Mouse (Mus musculus) small intestine, adult 2 months (tissue): ENCODE data around the gene Slc35e3. TPM values are rescaled to one million over a fixed set of nuclear protein-coding genes. Genes with fewer than 3 reads are reported as not detected.

Experiments used
- H3K27ac ChIP-seq: fragments of 200-500 bp; 2 replicates; pipeline ENCODE4 v1.5.1; 2012; ENCODE audit warnings: low read depth, low read length, control low read depth, inconsistent platforms; ENCODE audit not compliant: insufficient read depth
- H3K27me3 ChIP-seq: fragments of 200-500 bp; 2 replicates; pipeline ENCODE4 v1.6.1; 2012; ENCODE audit warnings: mild to moderate bottlenecking, moderate library complexity, low read length, inconsistent platforms; ENCODE audit not compliant: control insufficient read depth, insufficient read depth
- H3K36me3 ChIP-seq: fragments of 200-500 bp; 2 replicates; pipeline ENCODE4 v1.6.1; 2012; ENCODE audit warnings: mild to moderate bottlenecking, low read length, control low read depth, inconsistent platforms; ENCODE audit not compliant: control insufficient read depth, insufficient read depth
- H3K4me1 ChIP-seq: fragments of 200-500 bp; 2 replicates; pipeline ENCODE4 v1.6.1; 2012; ENCODE audit warnings: low read length, inconsistent platforms, mixed read lengths; ENCODE audit not compliant: control insufficient read depth, insufficient read depth, insufficient read length
- H3K4me3 ChIP-seq: fragments of 200-500 bp; 2 replicates; pipeline ENCODE4 v1.5.1; 2012; ENCODE audit warnings: low read depth, mild to moderate bottlenecking, control low read depth, inconsistent platforms, low read length, moderate library complexity
- CTCF ChIP-seq: fragments of 200-500 bp; IDR thresholded peaks from 2 replicates; pipeline ENCODE4 v1.5.1; 2012; ENCODE audit warnings: low read depth, mild to moderate bottlenecking, control low read depth, inconsistent platforms, low read length, moderate library complexity, mixed read lengths; ENCODE audit not compliant: insufficient replicate concordance, insufficient read length; ENCODE audit errors: extremely low read depth
- POLR2A ChIP-seq: fragments of 200-500 bp; IDR thresholded peaks from 2 replicates; pipeline ENCODE4 v1.6.1; 2012; ENCODE audit warnings: low read depth, mild to moderate bottlenecking, control low read depth, inconsistent platforms, low read length, moderate library complexity
- WGBS: fragments of 180-500 bp; shearing (Covaris S2); methylation state at CpG from one replicate; pipeline ENCODE4 v1.1.7; 2018; 5-methylcytosine and 5-hydroxymethylcytosine counted together
- polyA plus RNA-seq: library from polyadenylated mRNA; depleted of rRNA; stranded (reverse); fragments of >200 nt; gene quantifications from 2 replicates; pipeline ENCODE4 v1.2.3, GENCODE M21; 2012

The Slc35e3 gene
- polyA plus RNA-seq, 1 experiment: 6.2 TPM

DNA sequence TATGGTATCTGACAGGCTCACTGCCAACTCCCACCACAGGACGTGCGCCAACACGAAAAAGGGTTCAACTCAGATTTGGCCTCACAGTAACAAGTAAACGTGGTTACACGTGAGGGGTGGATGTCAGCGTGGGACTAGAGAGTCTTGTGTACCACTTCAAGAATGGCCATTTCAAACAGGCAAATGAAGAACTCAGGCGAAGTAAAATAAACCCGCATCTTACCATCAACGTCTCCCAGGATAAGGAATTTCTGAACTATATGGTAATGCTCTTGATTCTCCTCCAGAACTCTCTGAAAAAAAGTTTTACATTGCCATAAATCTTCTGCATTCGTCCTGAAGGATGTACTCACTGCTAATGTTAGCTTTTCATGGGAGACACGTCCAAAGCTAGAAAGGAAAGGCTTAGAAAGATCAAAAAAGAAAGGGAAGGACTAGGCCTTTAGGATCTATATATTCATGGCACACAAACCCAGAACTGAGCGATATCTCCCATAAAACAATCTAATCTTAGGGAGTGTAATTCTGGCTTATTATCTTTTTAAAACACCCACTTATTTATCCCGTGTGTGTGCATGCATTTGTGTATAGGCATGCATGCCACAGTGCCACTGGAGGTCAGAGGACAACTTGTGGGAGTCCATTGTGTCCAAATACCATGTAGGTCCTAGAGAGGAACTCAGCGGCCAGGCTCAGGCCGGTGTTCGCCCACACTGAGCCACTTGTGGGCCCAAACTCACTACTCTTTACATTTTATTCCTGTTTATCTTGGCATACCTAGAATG is 20.1 kb upstream of the Slc35e3 start:
- Histone ChIP-seq H3K27me3 (no peaks in the 10 kb centered on the region), H3K4me1 (peaks cover 3% of the 10 kb centered on the region; the same call in 1 of the 2 replicates), H3K36me3 (peaks cover 44% of the 10 kb centered on the region), H3K4me3 (no peak overlapping the region), H3K27ac (no peak overlapping the region)
- WGBS: 87% methylated on average over 16 of the region's 16 CpGs
- TF ChIP-seq POLR2A: no peak
- no peak for TF ChIP-seq CTCF

DNA sequence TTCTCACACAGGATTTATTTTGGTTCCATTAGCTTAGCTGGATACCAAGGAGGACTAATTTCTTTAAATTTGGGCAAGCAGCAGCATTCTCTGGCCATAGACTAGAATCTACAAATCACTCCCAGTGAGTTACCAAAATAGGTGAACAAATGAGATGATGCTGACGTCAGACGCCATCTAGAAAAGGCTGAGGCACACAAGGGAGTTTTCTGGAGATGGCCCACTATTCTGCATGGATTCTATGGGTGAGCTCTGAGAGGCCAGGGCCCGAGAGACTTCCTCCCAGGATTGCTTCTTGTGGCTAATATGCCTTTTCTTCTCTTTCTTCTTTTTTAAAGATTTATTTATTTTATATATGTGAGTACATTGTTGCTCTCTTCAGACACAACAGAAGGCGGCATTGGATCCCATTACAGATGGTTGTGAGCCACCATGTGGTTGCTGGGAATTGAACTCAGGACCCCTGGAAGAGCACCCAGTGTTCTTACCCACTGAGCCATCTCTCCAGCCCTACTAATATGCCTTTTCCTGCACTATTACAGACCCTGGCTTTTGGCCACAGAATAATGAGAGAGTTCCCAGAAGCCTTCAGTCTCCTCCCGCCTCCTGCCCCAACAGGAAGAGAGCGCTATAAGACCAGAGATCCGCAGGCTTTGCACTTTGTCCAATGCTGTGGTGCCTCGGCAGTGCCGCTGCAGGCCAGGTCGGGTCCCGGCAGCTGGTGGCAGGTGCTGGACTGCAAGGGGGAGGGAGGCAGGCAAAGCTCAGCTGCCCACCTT is 19.1 kb upstream of the Slc35e3 start:
- 94% methylated on average over 11 of the region's 11 CpGs for WGBS
- H3K4me1 ChIP-seq: peaks cover 3% of the 10 kb centered on the region; the same call in 1 of the 2 replicates
- no peak overlapping the region for H3K4me3 ChIP-seq
- H3K36me3 ChIP-seq: peaks cover 46% of the 10 kb centered on the region
- no peaks in the 10 kb centered on the region for H3K27me3 ChIP-seq
- TF ChIP-seq CTCF (no peak), POLR2A (no peak)
- no peak overlapping the region for H3K27ac ChIP-seq

DNA sequence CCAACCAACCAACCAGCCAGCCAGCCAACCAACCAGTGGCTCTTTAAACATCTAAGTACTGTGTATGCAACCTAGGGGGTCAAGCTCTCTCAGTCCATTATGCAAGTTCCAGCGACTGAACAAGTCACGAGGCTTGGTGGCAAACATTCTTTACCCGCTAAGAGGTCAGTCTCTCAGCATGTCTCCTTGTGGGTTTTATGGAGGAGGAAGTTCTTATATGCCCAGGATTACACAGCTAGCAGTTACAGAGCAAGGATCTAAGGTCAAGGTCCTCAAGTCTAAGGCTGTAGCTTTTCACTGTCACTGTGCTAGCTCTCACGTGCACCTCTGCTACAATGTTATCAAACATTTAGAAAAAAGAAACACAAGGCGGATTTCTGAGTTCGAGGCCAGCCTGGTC is 18.4 kb upstream of the Slc35e3 start:
- WGBS: 61% methylated on average over 6 of the region's 6 CpGs
- no peak overlapping the region for H3K4me3 ChIP-seq
- no peaks in the 10 kb centered on the region for H3K27me3 ChIP-seq
- peak overlapping the region; percentile 73 for H3K27ac ChIP-seq
- TF ChIP-seq POLR2A (no peak), CTCF (no peak)
- H3K4me1 ChIP-seq: peaks cover 3% of the 10 kb centered on the region; the same call in 1 of the 2 replicates
- H3K36me3 ChIP-seq: peaks cover 45% of the 10 kb centered on the region

DNA sequence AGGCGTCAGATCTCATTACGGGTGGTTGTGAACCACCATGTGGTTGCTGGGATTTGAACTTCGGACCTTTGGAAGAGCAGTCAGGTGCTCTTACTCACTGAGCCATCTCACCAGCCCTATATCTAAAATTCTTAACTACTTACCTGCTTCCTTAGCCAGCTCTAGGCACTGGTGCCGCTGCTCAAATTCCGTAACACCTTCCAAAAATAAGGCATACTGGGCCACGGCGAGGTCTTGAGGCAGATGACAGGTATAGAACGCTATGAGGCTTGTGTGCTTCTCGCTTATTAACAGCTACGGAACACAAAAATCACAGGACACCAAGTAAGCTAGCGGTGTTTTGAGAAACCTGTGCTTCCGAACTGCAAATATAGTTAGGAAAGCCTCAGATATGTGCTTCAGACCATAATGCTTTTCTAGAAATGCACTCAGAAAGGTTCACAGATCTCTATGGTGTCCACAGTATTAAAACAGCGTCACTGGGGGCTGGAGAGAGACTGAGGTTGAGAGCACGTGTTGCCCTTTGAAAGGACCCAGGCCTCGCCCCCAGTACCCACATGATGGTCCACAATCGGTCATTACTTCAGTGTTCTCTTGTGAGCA is 17.5 kb upstream of the Slc35e3 start:
- Histone ChIP-seq H3K4me3 (no peak overlapping the region), H3K27ac (no peak overlapping the region), H3K36me3 (peaks cover 51% of the 10 kb centered on the region), H3K27me3 (no peaks in the 10 kb centered on the region), H3K4me1 (peaks cover 3% of the 10 kb centered on the region; the same call in 1 of the 2 replicates)
- TF ChIP-seq CTCF: no peak
- TF ChIP-seq POLR2A: no peak
- 98% methylated on average over 16 of the region's 16 CpGs for WGBS

DNA sequence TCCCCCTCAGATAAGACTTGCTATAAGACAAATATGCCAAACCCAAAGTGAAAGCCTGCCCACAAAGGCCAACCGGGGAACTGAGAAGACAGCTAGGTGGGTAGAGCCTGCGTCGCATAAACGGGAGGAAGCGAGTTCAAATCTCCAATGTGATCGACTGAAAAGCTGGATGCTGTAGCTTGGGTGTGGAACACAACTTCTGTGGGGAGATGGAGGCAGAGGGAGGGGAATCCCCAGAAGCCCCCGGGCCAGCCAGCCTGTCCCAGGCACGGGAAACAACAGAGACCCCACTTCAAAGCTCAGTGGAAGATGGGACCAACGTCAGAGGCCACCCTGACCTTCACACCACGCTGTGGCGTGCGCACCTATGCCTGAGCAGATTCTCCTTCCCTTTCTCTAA is 16.8 kb upstream of the Slc35e3 start:
- Histone ChIP-seq H3K36me3 (peaks cover 51% of the 10 kb centered on the region), H3K27ac (no peak overlapping the region), H3K27me3 (no peaks in the 10 kb centered on the region), H3K4me3 (no peak overlapping the region), H3K4me1 (peaks cover 3% of the 10 kb centered on the region; the same call in 1 of the 2 replicates)
- WGBS: 96% methylated on average over 12 of the region's 12 CpGs
- TF ChIP-seq POLR2A (no peak), CTCF (no peak)

DNA sequence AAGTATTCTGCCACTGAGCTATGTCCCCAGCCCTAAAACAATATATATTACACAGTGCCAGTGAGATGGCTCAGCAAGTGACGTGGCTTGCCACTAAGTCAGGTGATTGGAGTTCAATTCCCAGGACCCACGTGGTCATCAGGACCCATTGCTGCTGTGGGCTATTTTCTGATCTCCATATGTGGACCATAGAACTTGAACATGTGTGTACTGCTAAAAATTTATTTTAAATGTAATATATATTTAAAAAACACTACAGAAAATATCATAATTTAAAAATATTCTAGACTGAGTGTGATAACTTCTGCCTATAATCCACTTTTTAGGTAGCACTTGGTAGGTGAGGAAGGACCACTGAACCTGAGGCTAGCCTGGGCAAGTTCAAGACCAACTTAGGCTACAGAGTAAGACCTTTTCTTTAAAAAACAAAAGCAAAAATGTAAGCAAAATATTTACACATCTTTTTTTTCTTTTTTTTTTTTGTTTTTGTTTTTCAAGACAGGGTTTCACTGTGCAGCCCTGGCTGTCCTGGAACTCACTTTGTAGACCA is 16.2 kb upstream of the Slc35e3 start:
- peaks cover 3% of the 10 kb centered on the region; the same call in 1 of the 2 replicates for H3K4me1 ChIP-seq
- peaks cover 55% of the 10 kb centered on the region for H3K36me3 ChIP-seq
- no peaks in the 10 kb centered on the region for H3K27me3 ChIP-seq
- 95% methylated on average over 2 of the region's 2 CpGs for WGBS
- no peak overlapping the region for H3K4me3 ChIP-seq
- H3K27ac ChIP-seq: no peak overlapping the region
- TF ChIP-seq POLR2A (no peak), CTCF (no peak)

DNA sequence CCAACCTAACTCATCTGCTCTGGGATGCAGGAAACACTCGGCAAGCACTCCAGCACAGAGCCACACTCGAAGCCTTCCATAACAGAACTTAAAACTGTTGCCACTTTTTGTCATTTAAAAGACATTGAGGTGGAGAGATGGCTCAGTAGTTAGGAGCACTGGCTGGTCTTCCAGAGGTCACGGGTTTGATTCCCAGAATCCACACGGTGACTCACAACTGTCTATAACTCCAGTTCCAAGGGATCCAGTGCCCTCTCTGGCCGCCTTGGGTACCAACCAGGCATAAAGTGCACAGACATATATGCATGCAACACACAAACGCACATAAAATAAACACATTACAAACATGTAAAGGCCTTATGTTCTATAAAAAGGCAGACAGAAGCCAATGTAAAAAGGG is 15.4 kb upstream of the Slc35e3 start:
- Histone ChIP-seq H3K27me3 (no peaks in the 10 kb centered on the region), H3K36me3 (peaks cover 57% of the 10 kb centered on the region), H3K27ac (no peak overlapping the region), H3K4me3 (no peak overlapping the region), H3K4me1 (peaks cover 3% of the 10 kb centered on the region; the same call in 1 of the 2 replicates)
- TF ChIP-seq CTCF (no peak), POLR2A (no peak)
- WGBS: 95% methylated on average over 6 of the region's 6 CpGs
